Mouse (Mus musculus) forebrain, postnatal 0 days (tissue): ENCODE measurements around the gene Ngfr. TPM values are rescaled to one million over a fixed set of nuclear protein-coding genes. Genes with fewer than 3 reads are reported as not detected.

Experiments
- ATAC-seq: fragments of 200-750 bp; cut with Nextera tagmentation; 2 replicates; pipeline ENCODE4 v1.8.0; 2017; ENCODE audit warnings: mild to moderate bottlenecking, moderate library complexity
- DNase-seq: peaks from one replicate; pipeline ENCODE4 v3.0.0-alpha.2; 2015
- H3K27ac ChIP-seq: fragments of 300-500 bp; sonication (generic); 2 replicates; pipeline ENCODE4 v1.5.1; 2014; ENCODE audit warnings: low read depth, mild to moderate bottlenecking, antibody characterized with exemption, low read length, moderate library complexity, mixed read lengths
- H3K27me3 ChIP-seq: fragments of 300-500 bp; sonication (generic); 2 replicates; pipeline ENCODE4 v1.6.1; 2014; ENCODE audit warnings: mild to moderate bottlenecking, low read length, mixed read lengths; ENCODE audit not compliant: insufficient read depth
- H3K36me3 ChIP-seq: fragments of 300-500 bp; sonication (generic); 2 replicates; pipeline ENCODE4 v1.6.1; 2014; ENCODE audit warnings: mild to moderate bottlenecking, moderate library complexity; ENCODE audit not compliant: insufficient read depth
- H3K4me1 ChIP-seq: fragments of 300-500 bp; sonication (generic); 2 replicates; pipeline ENCODE4 v1.6.1; 2014; ENCODE audit warnings: antibody characterized with exemption; ENCODE audit not compliant: insufficient read depth
- H3K4me2 ChIP-seq: fragments of 300-500 bp; sonication (generic); 2 replicates; pipeline ENCODE4 v1.6.1; 2014; ENCODE audit warnings: low read depth, mild to moderate bottlenecking, moderate library complexity
- H3K4me3 ChIP-seq: fragments of 300-500 bp; sonication (generic); 2 replicates; pipeline ENCODE4 v1.5.1; 2014; ENCODE audit warnings: low read depth, low read length, mixed read lengths
- H3K9ac ChIP-seq: fragments of 300-500 bp; sonication (generic); 2 replicates; pipeline ENCODE4 v1.6.1; 2014; ENCODE audit warnings: mild to moderate bottlenecking
- H3K9me3 ChIP-seq: fragments of 300-500 bp; sonication (generic); 2 replicates; pipeline ENCODE4 v1.6.1; 2016; ENCODE audit warnings: low read length
- CTCF ChIP-seq: sonication (generic); IDR thresholded peaks from 2 replicates; pipeline ENCODE4 v1.5.1; 2016; ENCODE audit warnings: antibody characterized with exemption, control low read depth, low read depth
- WGBS: fragments of 180-500 bp; shearing (Covaris S2); extraction: QIAGEN DNeasy Blood & Tissue Kit; methylation state at CpG from one replicate; pipeline ENCODE4 v1.1.7; 2014; 5-methylcytosine and 5-hydroxymethylcytosine counted together
- polyA plus RNA-seq: library from polyadenylated mRNA; unstranded; fragments of >200 nt; fragmentation: Nextera tagmentation; extraction: Ambion mirVana; gene quantifications from 2 replicates; pipeline ENCODE4 v1.2.1, GENCODE M21; 2015
- total RNA-seq: library from RNA; depleted of rRNA; stranded (reverse); fragments of >200 nt; gene quantifications from 2 replicates; pipeline ENCODE4 v1.2.3, GENCODE M21; 2014

The Ngfr gene
- total and polyA plus RNA-seq, 2 experiments from 2014 or later = 6.0 to 8.2 TPM

DNA sequence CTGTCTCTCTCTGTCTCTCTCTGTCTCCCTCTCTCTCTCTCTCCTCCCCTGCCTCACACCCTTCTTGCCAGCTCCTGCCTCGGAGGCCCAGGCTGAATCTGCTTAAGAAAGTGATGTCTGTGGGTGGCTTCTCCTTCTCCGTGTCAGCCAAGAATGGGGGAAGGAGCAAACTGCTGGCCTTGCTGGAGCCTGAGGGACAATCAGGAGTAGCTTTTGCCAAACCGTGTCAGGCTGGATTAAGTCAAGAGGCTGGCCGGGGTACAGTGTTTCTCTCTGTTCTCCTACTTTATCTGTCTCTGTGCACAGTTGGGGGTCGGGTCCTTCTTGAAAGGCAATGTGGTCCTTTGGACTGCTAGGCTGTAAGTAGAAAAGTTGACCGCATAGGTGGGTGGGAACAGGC lies 29.8 kb downstream of the Ngfr start:
- WGBS = 22% methylated on average over 6 of the region's 6 CpGs
- H3K36me3 ChIP-seq = no peaks in the 10 kb centered on the region
- ATAC-seq (no peak), DNase-seq (no peak)
- no peak for TF ChIP-seq CTCF
- no peak overlapping the region for H3K9ac ChIP-seq
- H3K4me3 ChIP-seq = no peak overlapping the region
- H3K4me1 ChIP-seq = no peaks in the 10 kb centered on the region
- H3K4me2 ChIP-seq = no peak overlapping the region
- no peaks in the 10 kb centered on the region for H3K27me3 ChIP-seq
- H3K9me3 ChIP-seq = no peaks in the 10 kb centered on the region
- no peak overlapping the region for H3K27ac ChIP-seq

DNA sequence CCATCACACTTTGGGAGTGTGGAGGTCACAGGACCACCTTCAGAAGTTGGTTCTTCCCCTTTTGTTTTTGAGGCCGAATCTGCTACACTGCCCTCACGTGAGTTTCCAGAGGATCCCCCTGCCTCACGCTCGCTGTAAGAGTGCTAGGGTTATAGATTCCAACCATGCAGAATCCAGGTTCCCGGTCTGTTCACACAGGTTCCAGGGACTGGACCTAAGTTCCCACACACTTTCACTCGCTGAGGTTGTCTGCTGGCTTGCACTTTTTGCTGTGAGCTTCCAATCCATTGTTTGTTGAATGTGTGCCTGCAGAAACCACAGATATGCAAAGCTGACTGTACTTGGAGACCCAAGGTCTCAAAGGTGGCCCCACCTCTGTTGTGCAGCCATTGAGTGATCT lies 30.5 kb downstream of the Ngfr start:
- no peak for ATAC-seq
- no peak for TF ChIP-seq CTCF
- Histone ChIP-seq H3K9ac (no peak overlapping the region), H3K27me3 (no peaks in the 10 kb centered on the region), H3K4me2 (no peak overlapping the region), H3K4me3 (no peak overlapping the region), H3K4me1 (no peaks in the 10 kb centered on the region), H3K36me3 (no peaks in the 10 kb centered on the region), H3K27ac (no peak overlapping the region), H3K9me3 (no peaks in the 10 kb centered on the region)
- no peak for DNase-seq
- WGBS = 80% methylated on average over 6 of the region's 6 CpGs

- Histone ChIP-seq H3K9ac (no peak overlapping the region), H3K27me3 (no peaks in the 10 kb centered on the region), H3K4me1 (no peaks in the 10 kb centered on the region), H3K4me2 (no peak overlapping the region), H3K9me3 (no peaks in the 10 kb centered on the region), H3K27ac (no peak overlapping the region), H3K36me3 (no peaks in the 10 kb centered on the region), H3K4me3 (no peak overlapping the region)
- ATAC-seq (no peak), DNase-seq (no peak)
- TF ChIP-seq CTCF = no peak
- 62% methylated on average over 8 of the region's 8 CpGs for WGBS
These were observed 32.3 kb downstream of the Ngfr start for GRCm38 (mm10) chr11:95555279-95555678.

GRCm38 (mm10) chr11:95550301-95551021 lies 37.1 kb downstream of the Ngfr start:
- no peaks in the 10 kb centered on the region for H3K36me3 ChIP-seq
- H3K4me2 ChIP-seq = no peak overlapping the region
- no peaks in the 10 kb centered on the region for H3K9me3 ChIP-seq
- no peak overlapping the region for H3K4me3 ChIP-seq
- DNase-seq (no peak), ATAC-seq (no peak)
- H3K4me1 ChIP-seq = no peaks in the 10 kb centered on the region
- no peak overlapping the region for H3K27ac ChIP-seq
- no peaks in the 10 kb centered on the region for H3K27me3 ChIP-seq
- TF ChIP-seq CTCF = no peak
- H3K9ac ChIP-seq = no peak overlapping the region
- WGBS = 80% methylated on average over 12 of the region's 12 CpGs

DNA sequence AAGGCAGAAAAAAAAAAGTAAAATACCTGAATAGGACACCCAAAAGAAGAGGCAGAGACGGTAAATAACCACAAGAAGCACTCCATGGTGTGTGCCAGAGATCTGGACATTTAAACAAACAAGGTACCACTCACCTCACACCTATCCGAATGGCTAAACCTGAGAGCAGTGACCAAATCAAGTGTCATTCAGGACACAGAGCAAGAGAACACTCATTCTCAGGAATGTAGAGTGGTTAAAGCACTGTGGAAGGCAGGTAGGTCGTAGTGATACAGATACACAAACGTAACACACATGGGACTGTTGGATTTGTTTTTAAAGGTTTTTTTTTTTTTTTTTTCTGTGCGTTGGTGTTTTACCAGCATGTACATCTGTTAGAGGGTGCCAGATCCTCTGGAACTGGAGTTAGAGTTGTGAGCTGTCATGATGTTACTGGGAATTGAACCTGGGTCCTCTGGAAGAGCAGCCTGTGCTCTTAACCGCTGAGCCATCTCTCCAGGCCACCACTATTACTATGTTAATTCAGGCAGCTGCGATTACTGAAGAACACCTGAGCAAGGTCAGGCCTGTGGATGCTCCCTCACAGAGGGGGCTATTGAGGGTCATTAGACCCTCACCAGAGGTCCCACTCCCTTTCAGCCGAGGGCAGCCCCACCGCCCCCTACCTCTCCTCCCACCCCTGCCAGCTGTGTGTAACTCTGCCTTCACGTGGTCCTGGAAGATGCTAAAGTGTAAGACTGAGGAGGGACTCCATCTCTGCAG lies 41.3 kb downstream of the Ngfr start:
- Histone ChIP-seq H3K4me2 (no peak overlapping the region), H3K27me3 (no peaks in the 10 kb centered on the region), H3K9me3 (no peaks in the 10 kb centered on the region), H3K36me3 (no peaks in the 10 kb centered on the region), H3K27ac (no peak overlapping the region), H3K4me1 (no peaks in the 10 kb centered on the region), H3K4me3 (no peak overlapping the region), H3K9ac (no peak overlapping the region)
- DNase-seq (no peak), ATAC-seq (no peak)
- 74% methylated on average over 10 of the region's 10 CpGs for WGBS
- TF ChIP-seq CTCF = no peak

DNA sequence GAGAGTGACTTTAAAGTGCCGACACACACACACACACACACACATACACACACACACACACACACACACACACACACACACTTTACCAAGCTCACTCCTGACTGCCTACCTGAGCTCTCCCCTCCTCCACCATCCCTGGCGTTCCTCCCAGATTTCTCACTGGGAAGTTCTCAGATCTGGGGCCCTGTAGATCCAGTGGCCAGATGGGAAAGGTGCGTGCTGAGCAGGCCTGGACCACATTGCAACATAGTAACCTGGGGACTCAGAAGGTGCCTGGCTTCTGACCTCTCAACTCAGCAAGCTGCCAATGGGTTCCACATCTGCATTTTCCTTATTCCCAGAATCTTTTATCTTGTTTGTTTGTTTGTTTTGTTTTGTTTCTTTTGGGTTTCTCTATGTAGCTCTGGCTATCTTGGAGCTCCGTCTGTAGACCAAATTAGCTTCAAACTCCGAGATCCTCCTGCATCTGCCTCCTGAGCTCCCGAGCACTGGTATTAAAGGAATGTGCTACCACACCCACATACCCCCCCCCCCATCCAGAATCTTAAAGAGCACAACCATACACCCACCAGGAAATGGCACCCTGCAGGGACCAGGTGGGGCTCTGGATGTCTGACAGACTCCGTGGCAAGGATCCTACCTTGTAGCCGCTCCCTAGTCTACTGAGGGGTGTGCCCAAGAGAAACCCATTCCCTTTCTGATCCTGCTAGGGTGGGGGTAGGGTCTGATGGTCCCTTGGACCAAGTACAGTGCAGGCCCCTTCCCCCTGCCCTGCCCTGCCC lies 42.8 kb downstream of the Ngfr start:
- Histone ChIP-seq H3K4me1 (no peaks in the 10 kb centered on the region), H3K27ac (no peak overlapping the region), H3K9me3 (no peaks in the 10 kb centered on the region), H3K4me2 (no peak overlapping the region), H3K27me3 (no peaks in the 10 kb centered on the region), H3K36me3 (no peaks in the 10 kb centered on the region), H3K4me3 (no peak overlapping the region), H3K9ac (no peak overlapping the region)
- ATAC-seq (no peak), DNase-seq (no peak)
- 90% methylated on average over 8 of the region's 8 CpGs for WGBS
- TF ChIP-seq CTCF = no peak
